Comparison of ENCODE assay signal across 1 mouse cellular context in the genomic region with DNA sequence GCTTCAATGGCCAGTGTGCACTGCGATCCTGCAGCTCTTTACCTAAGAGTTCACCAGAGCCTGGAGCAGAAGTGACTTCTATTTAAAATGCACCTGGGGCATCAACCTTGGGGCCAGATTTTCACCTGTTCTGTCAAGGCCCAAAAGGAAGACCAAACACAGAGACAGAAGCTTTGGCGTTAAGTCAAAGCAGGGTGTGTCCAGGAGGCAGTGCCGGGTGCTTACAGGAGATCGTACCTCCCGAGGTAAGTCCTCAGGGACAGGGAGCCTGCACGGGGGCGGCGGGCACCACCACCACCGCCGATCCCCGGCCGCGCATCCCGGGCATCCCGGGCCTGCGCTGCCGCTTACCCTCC.
TF ChIP-seq lines count a peak whose summit lies in the region.

No protein-coding gene starts in this region.

TF ChIP-seq in MEL, 35 proteins besides CTCF, POLR2A, EP300 and RAD21 (continued from another document):
- no peak for TF ChIP-seq MYB (IDR thresholded peaks at IDR 0.05; ENCODE audit: low read depth, low read length)
- TF ChIP-seq RCOR1 (IDR thresholded peaks at IDR 0.05; ENCODE audit: low read depth, low read length) = no peak
